Mouse (Mus musculus) midbrain, embryonic 15.5 days (tissue): ENCODE measurements around the gene Ttc27. TPM values are rescaled to one million over a fixed set of nuclear protein-coding genes. Genes with fewer than 3 reads are reported as not detected.

Experiments
- ATAC-seq: fragments of 200-750 bp; cut with Nextera tagmentation; replicated peaks from 2 replicates; pipeline ENCODE4 v1.8.0; 2017; ENCODE audit warnings: moderate TSS enrichment
- H3K27ac ChIP-seq: fragments of 300-500 bp; sonication (generic); 2 replicates; pipeline ENCODE4 v1.5.1; 2015; ENCODE audit warnings: mild to moderate bottlenecking, inconsistent platforms
- H3K27me3 ChIP-seq: fragments of 300-500 bp; sonication (generic); replicated peaks from 2 replicates; pipeline ENCODE4 v1.6.1; 2015; ENCODE audit warnings: inconsistent platforms
- H3K36me3 ChIP-seq: fragments of 300-500 bp; sonication (generic); replicated peaks from 2 replicates; pipeline ENCODE4 v1.6.1; 2015; ENCODE audit warnings: inconsistent platforms
- H3K4me1 ChIP-seq: fragments of 300-500 bp; sonication (generic); 2 replicates; pipeline ENCODE4 v1.6.1; 2015; ENCODE audit warnings: inconsistent platforms
- H3K4me2 ChIP-seq: fragments of 300-500 bp; sonication (generic); 2 replicates; pipeline ENCODE4 v1.6.1; 2015; ENCODE audit warnings: inconsistent platforms, mild to moderate bottlenecking, moderate library complexity
- H3K4me3 ChIP-seq: fragments of 300-500 bp; sonication (generic); 2 replicates; pipeline ENCODE4 v1.5.1; 2015; ENCODE audit warnings: mild to moderate bottlenecking, inconsistent platforms
- H3K9ac ChIP-seq: fragments of 300-500 bp; sonication (generic); 2 replicates; pipeline ENCODE4 v1.6.1; 2015; ENCODE audit warnings: mild to moderate bottlenecking, inconsistent platforms
- H3K9me3 ChIP-seq: fragments of 300-500 bp; sonication (generic); 2 replicates; pipeline ENCODE4 v1.6.1; 2016; ENCODE audit warnings: inconsistent platforms
- whole genome bisulfite sequencing: fragments of 180-500 bp; shearing (Covaris S2); methylation state at CpG from one replicate; pipeline ENCODE4 v1.1.7; 2015; ENCODE audit warnings: mixed read lengths; 5-methylcytosine and 5-hydroxymethylcytosine counted together
- polyA plus RNA-seq: library from polyadenylated mRNA; unstranded; fragments of >200 nt; fragmentation: Nextera tagmentation; extraction: Ambion mirVana; gene quantifications from 2 replicates; pipeline ENCODE4 v1.2.1, GENCODE M21; 2015

Gene Ttc27
- polyA plus RNA-seq, 1 experiment from 2014 or later: 17.1 TPM

DNA sequence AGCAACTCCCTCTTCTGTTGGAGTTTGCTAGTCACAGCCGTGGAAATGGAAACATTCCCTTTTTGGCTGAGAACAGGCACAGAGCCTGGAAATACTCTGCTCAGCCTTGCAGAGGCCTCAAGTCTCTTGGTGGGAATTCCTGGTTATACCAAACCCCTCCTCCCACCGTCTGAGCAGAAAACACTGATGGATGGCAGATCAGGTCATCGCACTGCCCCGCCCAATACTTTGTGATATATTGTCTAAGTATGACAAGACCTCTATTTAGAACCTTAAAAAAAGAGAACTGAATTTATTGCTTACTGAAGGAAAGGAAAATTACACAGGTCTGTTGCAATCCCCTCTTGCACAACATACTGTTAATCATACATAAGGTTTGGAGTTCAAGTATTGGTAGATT lies 6.8 kb upstream of the Ttc27 start:
- no peaks in the 10 kb centered on the region; the same call in 1 of the 2 replicates for H3K27me3 ChIP-seq
- no peak overlapping the region for H3K27ac ChIP-seq
- no peak overlapping the region for H3K4me3 ChIP-seq
- no peak overlapping the region for H3K9ac ChIP-seq
- no peaks in the 10 kb centered on the region for H3K36me3 ChIP-seq
- H3K9me3 ChIP-seq: no peaks in the 10 kb centered on the region
- no peak for ATAC-seq
- no peaks in the 10 kb centered on the region for H3K4me1 ChIP-seq
- H3K4me2 ChIP-seq: no peak overlapping the region
- 74% methylated on average over 4 of the region's 4 CpGs for WGBS

DNA sequence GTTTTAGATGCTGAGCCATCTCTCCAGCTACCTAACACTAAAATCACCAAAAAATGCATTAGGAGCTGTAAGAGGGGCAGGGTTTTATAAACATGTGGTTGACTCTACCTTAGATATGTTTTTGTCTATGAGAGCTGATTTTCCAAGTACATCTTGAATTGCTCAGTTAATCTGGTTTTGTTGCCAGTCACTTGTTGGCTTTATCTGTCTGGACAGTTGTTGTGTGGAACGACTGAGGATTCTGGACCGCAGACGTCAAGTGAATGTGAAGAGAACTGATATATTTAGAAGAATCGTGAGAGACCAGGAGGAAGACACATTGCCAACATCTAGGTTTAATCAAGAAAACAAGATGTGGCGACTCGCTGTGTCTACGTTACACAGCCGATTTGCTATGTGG lies 5.9 kb upstream of the Ttc27 start:
- H3K36me3 ChIP-seq: no peaks in the 10 kb centered on the region
- no peak overlapping the region for H3K4me2 ChIP-seq
- H3K4me1 ChIP-seq: peaks cover under 1% of the 10 kb centered on the region; the same call in 1 of the 2 replicates
- no peak overlapping the region for H3K27ac ChIP-seq
- no peak for ATAC-seq
- H3K4me3 ChIP-seq: no peak overlapping the region
- H3K27me3 ChIP-seq: no peaks in the 10 kb centered on the region; the same call in 1 of the 2 replicates
- no peak overlapping the region for H3K9ac ChIP-seq
- WGBS: 92% methylated on average over 8 of the region's 8 CpGs
- no peaks in the 10 kb centered on the region for H3K9me3 ChIP-seq

DNA sequence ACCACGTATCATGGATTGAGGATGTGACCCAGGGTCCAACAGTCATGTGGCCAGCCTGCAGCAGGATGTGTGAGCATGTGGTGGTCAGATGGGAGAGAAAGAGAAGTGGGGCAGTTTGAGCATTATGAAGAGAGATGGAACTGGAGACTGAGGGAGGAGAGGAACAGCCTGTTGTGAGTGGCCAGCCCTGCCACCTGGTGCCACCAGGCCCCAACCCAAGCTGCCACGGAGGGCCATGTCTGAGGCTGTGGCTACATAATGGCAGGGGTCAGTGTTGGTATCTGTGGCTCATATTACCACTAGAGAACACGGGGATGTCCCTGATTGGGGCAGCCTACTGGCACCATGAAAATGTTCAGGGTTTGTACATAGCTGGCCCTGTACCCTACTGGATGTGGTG lies 2.4 kb upstream of the Ttc27 start:
- WGBS: 63% methylated on average over 3 of the region's 3 CpGs
- no peak overlapping the region for H3K27ac ChIP-seq

DNA sequence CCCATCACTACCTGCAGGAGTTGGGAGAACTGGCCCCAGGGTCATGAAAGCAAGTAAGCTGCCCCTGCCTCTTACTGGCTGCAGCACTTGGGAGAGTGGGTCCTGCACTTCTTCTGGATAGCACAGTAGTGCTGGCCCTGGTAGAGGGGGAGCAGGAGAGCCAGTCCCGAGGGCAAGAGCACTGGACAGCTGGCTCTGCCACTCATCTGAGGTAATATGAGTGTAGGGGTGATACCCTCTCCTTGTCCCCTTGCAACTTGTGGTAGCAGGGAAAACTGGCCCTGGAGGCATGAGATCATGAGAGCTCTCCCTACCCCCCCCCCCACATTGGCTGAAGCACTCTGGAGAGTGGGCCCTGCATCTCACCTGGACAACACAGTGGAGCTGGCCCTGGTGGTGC lies 1.8 kb upstream of the Ttc27 start:
- no peaks in the 10 kb centered on the region for H3K9me3 ChIP-seq
- WGBS: 57% methylated on average over 1 of the region's 1 CpGs
- H3K27ac ChIP-seq: no peak overlapping the region
- no peak overlapping the region for H3K4me3 ChIP-seq
- H3K9ac ChIP-seq: no peak overlapping the region
- peaks cover 14% of the 10 kb centered on the region for H3K4me1 ChIP-seq
- H3K36me3 ChIP-seq: no peaks in the 10 kb centered on the region
- ATAC-seq: no peak
- H3K27me3 ChIP-seq: no peaks in the 10 kb centered on the region; the same call in 1 of the 2 replicates
- H3K4me2 ChIP-seq: no peak overlapping the region

More for the DNA sequence above, 2.4 kb upstream of the Ttc27 start:
- Histone ChIP-seq H3K9me3 (no peaks in the 10 kb centered on the region), H3K4me3 (no peak overlapping the region), H3K9ac (no peak overlapping the region), H3K36me3 (no peaks in the 10 kb centered on the region), H3K27me3 (no peaks in the 10 kb centered on the region; the same call in 1 of the 2 replicates), H3K4me1 (peaks cover 14% of the 10 kb centered on the region), H3K4me2 (no peak overlapping the region)
- no peak for ATAC-seq

DNA sequence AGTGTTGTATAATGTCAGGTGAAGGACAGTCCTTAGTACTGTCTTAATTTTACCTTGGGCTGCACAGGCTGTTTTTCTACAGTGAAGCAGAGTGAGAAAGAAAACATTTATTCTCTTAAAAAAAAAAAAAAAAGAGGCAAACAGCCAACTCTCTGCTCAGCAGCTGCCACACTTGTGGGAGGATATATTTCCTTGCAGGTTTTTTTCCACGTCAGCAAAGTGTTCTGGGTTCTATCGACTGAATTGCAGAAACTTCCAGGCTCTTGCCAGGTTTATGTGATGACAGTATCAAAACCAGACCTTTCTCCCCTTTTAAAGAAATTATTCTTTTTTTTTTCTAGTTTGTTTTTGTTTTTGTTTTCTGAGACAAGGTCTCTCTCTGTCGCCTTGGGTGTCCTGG lies 889 bp upstream of the Ttc27 start:
- no peaks in the 10 kb centered on the region for H3K9me3 ChIP-seq
- no peak overlapping the region for H3K9ac ChIP-seq
- ATAC-seq: no peak
- no peaks in the 10 kb centered on the region; the same call in 1 of the 2 replicates for H3K27me3 ChIP-seq
- no peak overlapping the region for H3K27ac ChIP-seq
- H3K4me2 ChIP-seq: peak overlapping the region; percentile 83
- WGBS: 65% methylated on average over 3 of the region's 3 CpGs
- H3K4me1 ChIP-seq: peaks cover 14% of the 10 kb centered on the region
- peak overlapping the region; percentile 73; the same call in 1 of the 2 replicates for H3K4me3 ChIP-seq
- H3K36me3 ChIP-seq: no peaks in the 10 kb centered on the region

DNA sequence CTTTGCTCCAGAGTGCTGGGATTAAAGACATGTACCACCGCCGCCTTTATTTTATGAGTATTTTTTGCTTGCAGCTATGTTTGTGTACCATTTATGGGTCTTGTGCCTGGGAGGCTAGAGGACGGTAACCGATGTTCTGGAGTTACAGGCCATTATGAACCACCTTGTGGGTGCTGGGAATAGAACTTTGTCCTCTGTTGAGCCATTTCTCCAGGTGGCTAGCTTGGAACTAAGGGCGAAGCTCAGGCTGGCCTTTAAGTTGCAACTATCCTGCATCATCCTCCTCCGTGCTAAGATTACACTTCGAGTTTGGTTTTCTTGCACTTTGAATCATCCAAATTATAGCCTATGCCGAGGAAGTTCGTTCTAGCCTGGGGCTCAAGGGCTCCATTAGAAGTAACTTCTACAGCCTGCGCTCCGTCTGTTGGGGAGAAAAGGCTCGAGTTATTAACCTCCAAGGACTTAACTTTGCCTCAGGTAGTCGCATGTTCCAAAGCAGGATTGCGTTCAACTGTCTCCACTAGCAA lies 378 bp upstream of the Ttc27 start:
- Histone ChIP-seq H3K27ac (no peak overlapping the region), H3K4me1 (peaks cover 14% of the 10 kb centered on the region), H3K36me3 (0 out of 2 replicates have a peak, but pooled peaks cover 3% of the 10 kb centered on the region), H3K4me2 (peak overlapping the region; percentile 83), H3K9me3 (no peaks in the 10 kb centered on the region), H3K4me3 (peak overlapping the region; percentile 73), H3K9ac (peak overlapping the region; percentile 7; the same call in 1 of the 2 replicates), H3K27me3 (no peaks in the 10 kb centered on the region; the same call in 1 of the 2 replicates)
- ATAC-seq: peak; percentile 60
- 13% methylated on average over 14 of the region's 14 CpGs for WGBS

DNA sequence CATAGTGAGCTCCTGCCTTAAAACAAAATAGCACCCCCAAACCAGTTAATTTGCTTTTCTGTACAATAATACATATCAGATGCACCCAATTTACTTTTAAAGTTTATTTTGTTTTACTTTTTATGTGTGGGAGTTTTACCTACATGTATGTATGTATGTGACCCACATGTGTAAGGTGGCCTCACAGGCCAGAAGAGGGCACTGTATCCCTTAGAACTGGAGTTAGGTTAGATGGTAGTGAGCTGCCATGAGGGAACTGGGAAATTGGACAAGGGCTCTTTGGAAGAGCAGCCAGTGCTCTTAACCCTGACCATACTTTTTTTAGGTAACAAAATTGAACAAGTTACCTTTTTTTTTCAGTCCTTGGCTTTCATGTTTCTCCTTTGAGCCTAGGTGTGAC lies 15.3 kb downstream of the Ttc27 start:
- Histone ChIP-seq H3K9me3 (no peaks in the 10 kb centered on the region), H3K27ac (no peak overlapping the region), H3K4me1 (no peaks in the 10 kb centered on the region), H3K4me3 (no peak overlapping the region), H3K36me3 (peaks cover 5% of the 10 kb centered on the region; the same call in 1 of the 2 replicates), H3K4me2 (no peak overlapping the region), H3K27me3 (no peaks in the 10 kb centered on the region), H3K9ac (no peak overlapping the region)
- no peak for ATAC-seq

DNA sequence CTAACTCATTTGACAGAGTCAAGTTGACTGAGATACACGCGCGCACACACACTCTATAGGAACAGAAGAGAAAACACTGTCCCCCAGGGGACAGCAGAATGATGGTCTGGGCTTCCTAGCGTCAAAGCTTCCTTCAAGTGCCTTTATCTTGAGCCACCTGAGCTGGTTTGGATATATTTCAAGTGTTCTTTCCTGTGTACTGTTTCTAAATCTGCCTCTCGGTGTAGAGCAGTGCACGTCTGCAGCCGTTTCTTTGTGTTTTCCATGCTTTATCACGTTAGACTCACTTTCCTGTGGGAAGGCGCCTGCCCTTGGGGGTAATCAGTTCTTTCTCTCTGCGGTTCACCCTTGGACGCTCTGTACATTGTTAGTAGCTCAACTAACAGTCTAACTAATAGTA lies 17.9 kb downstream of the Ttc27 start:
- ATAC-seq: no peak
- Histone ChIP-seq H3K27me3 (no peaks in the 10 kb centered on the region), H3K27ac (no peak overlapping the region), H3K4me3 (no peak overlapping the region), H3K9ac (no peak overlapping the region), H3K9me3 (no peaks in the 10 kb centered on the region), H3K36me3 (peaks cover 6% of the 10 kb centered on the region; the same call in 1 of the 2 replicates), H3K4me2 (no peak overlapping the region), H3K4me1 (no peaks in the 10 kb centered on the region)
- WGBS: 89% methylated on average over 11 of the region's 11 CpGs

DNA sequence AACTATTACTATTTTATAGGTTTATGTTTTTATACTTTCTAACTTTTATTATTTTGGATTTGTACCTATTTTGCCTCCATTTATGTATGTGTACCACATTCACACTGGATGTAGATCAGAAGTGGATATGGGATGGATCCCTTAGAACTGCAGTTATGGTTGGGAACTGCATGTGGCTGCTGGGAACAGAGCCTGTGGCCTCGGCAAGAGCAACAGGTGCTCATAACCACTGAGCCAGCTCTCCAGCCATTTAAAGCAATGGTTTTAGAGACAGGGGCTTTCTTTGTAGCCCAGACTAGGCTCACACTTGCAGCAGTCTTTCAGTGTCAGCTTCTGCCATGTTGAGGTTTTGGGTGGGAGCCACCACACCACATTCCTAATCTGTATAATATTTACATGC lies 32.1 kb downstream of the Ttc27 start:
- no peak for ATAC-seq
- no peaks in the 10 kb centered on the region for H3K27me3 ChIP-seq
- no peak overlapping the region for H3K9ac ChIP-seq
- H3K9me3 ChIP-seq: no peaks in the 10 kb centered on the region
- H3K4me1 ChIP-seq: no peaks in the 10 kb centered on the region
- H3K4me3 ChIP-seq: no peak overlapping the region
- WGBS: 86% methylated on average over 1 of the region's 1 CpGs
- no peak overlapping the region for H3K4me2 ChIP-seq
- H3K36me3 ChIP-seq: no peaks in the 10 kb centered on the region
- no peak overlapping the region for H3K27ac ChIP-seq

DNA sequence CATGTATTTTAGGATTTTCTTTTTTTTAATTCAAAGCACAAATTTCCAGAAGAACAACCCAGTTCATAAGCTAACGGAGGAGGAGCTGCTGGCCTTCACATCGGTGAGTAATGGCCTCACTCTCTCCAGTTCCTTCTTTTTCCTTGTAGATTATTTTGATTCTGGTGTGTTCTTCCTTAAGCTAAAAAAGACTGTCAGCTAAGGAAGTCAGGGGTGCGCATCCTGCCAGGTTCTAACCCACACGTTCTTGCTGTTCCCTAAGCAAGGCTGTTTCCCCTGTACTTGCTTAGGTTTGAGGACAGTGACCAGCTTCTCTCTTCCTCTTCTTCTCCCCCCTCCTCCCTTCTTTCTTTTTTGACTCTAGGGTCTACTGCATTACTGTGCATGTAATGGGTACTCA lies 33.5 kb downstream of the Ttc27 start:
- Histone ChIP-seq H3K4me1 (no peaks in the 10 kb centered on the region), H3K9ac (no peak overlapping the region), H3K27me3 (no peaks in the 10 kb centered on the region), H3K36me3 (no peaks in the 10 kb centered on the region), H3K9me3 (no peaks in the 10 kb centered on the region), H3K4me2 (no peak overlapping the region), H3K4me3 (no peak overlapping the region), H3K27ac (no peak overlapping the region)
- 91% methylated on average over 4 of the region's 4 CpGs for WGBS
- ATAC-seq: no peak

DNA sequence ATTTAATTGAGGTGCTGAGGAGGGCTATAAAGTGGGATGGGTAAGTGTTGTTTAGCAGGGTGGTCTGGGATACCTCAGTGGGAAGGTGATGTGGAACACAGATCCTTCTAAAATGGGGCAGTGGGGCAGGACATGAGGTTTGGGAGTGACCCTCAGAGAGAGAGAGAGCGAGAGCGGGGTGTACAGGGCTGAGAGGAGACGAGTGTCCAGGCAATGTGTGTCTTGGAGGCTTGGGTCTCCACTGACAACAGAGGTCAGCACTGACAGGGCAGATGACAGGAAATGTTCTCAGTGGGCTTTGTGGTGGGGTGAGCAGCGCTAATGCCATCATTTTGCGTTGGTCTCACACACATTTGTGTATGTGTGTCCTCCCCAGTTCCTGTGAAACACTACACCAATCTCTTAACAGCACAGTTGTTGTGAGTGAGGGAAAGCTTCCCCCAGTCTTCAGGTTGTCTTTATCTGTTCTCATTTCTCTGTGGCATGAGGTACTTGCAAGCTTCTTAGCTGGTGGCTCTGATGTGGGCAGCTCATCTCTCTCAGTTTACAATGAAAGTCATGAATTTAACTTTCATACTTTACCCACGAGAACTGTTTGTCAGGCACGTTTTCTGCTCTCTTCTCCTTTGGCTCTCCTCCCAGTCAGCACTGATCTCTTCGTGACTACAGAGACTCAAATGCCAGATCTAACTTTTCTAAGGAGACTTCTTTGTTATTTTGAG lies 35.5 kb downstream of the Ttc27 start:
- Histone ChIP-seq H3K9me3 (no peaks in the 10 kb centered on the region), H3K4me2 (no peak overlapping the region), H3K27me3 (no peaks in the 10 kb centered on the region), H3K36me3 (no peaks in the 10 kb centered on the region), H3K4me3 (no peak overlapping the region), H3K9ac (no peak overlapping the region), H3K4me1 (no peaks in the 10 kb centered on the region), H3K27ac (no peak overlapping the region)
- ATAC-seq: no peak
- WGBS: 81% methylated on average over 8 of the region's 8 CpGs

DNA sequence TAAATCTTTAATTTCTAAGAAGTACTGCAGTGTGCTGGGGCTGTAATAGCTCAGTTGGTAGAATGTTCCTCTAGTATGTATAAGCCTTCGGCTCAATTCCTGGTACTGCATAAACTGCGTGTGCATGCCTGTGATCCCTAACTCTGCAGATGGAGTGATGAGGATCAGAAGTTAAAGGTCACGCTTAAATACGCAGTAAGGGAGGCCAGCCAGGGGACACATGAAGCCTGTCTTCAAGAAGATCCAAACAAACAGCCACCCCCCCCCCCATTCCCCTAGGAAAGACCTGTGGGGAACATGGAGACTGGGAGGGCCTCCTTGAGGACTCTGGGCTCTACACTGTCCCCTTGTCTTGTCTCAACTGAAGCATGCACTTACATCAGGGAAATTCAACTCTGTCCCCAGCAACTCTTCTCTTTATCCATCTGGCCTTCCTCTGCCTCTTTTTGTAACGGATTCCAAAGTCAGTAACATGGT lies 36.1 kb downstream of the Ttc27 start:
- no peaks in the 10 kb centered on the region for H3K9me3 ChIP-seq
- no peaks in the 10 kb centered on the region for H3K27me3 ChIP-seq
- no peak overlapping the region for H3K4me2 ChIP-seq
- no peak overlapping the region for H3K4me3 ChIP-seq
- no peak overlapping the region for H3K27ac ChIP-seq
- no peak for ATAC-seq
- no peaks in the 10 kb centered on the region for H3K4me1 ChIP-seq
- no peak overlapping the region for H3K9ac ChIP-seq
- 92% methylated on average over 5 of the region's 5 CpGs for WGBS
- H3K36me3 ChIP-seq: no peaks in the 10 kb centered on the region
